Mouse (Mus musculus): ENCODE results near the gene Ctse. TPM values are rescaled to one million over a fixed set of nuclear protein-coding genes. Genes with fewer than 3 reads are reported as not detected.

Ctse gene
- 0.13 TPM in 1 of 2 replicates, not detected in the other for polyA plus RNA-seq (2015; fragmentation: Nextera tagmentation; extraction: Ambion mirVana)

GRCm38 (mm10) chr1:131637791-131638540, at the start of gene Ctse:
Ctse (plus strand) TSS chr1:131638306.
- Histone ChIP-seq H3K9ac (no peak within 1 kb of the TSS), H3K4me2 (no peak within 1 kb of the TSS), H3K27me3 (replicated peaks) (no peaks in the 10 kb centered on the region), H3K4me1 (no peaks in the 10 kb centered on the region), H3K4me3 (no peak within 1 kb of the TSS), H3K27ac (no peak within 1 kb of the TSS), H3K9me3 (no peaks in the 10 kb centered on the region), H3K36me3 (replicated peaks) (no peaks in the 10 kb centered on the region)
- WGBS: 84% methylated on average over 9 of the region's 9 CpGs
- no peak for ATAC-seq (replicated peaks)

DNA sequence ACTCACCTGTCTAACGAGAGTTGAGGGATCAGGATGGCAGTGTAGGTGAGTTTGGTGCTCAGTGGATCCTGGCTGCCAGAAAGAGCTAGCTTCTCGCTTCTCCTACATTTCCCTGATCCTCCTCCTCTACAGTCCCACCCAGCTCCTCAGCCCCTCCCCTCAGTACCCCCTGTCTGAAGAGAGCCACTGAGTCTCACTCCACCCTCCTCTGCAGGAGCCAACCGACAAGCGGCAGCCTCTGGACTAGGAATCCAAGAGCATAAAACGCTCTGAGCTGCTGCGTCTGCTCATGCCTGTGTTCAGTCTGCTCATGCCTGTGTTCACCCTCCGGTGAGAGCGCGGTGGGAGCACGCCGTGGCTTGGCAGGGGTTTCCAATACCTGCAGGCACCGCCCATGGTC, 39.2 kb upstream of the Ctse start, which contains the start of gene Avpr1b:
TSS of gene Avpr1b (plus strand) at position 335 of the 400 bp plus-strand sequence.
- H3K4me2 ChIP-seq: no peak within 1 kb of the TSS
- H3K27me3 ChIP-seq (replicated peaks): no peaks in the 10 kb centered on the region
- H3K36me3 ChIP-seq (replicated peaks): no peaks in the 10 kb centered on the region
- no peak within 1 kb of the TSS for H3K27ac ChIP-seq
- H3K9me3 ChIP-seq: no peaks in the 10 kb centered on the region
- 53% methylated on average over 12 of the region's 12 CpGs for WGBS
- no peak within 1 kb of the TSS for H3K4me3 ChIP-seq
- no peak within 1 kb of the TSS for H3K9ac ChIP-seq
- ATAC-seq (replicated peaks): no peak
- no peaks in the 10 kb centered on the region for H3K4me1 ChIP-seq

- no peaks in the 10 kb centered on the region for H3K27me3 ChIP-seq (replicated peaks)
- no peak overlapping the region for H3K4me2 ChIP-seq
- no peak for ATAC-seq (replicated peaks)
- no peak overlapping the region for H3K9ac ChIP-seq
- no peaks in the 10 kb centered on the region for H3K9me3 ChIP-seq
- no peak overlapping the region for H3K4me3 ChIP-seq
- H3K36me3 ChIP-seq (replicated peaks): no peaks in the 10 kb centered on the region
- WGBS: 37% methylated on average over 11 of the region's 11 CpGs
- no peaks in the 10 kb centered on the region for H3K4me1 ChIP-seq
- no peak overlapping the region for H3K27ac ChIP-seq
These were observed 37.8 kb upstream of the Ctse start for GRCm38 (mm10) chr1:131600314-131600713.

- Histone ChIP-seq H3K4me1 (no peaks in the 10 kb centered on the region), H3K27me3 (replicated peaks) (no peaks in the 10 kb centered on the region), H3K4me2 (no peak overlapping the region), H3K36me3 (replicated peaks) (no peaks in the 10 kb centered on the region), H3K9me3 (no peaks in the 10 kb centered on the region), H3K27ac (no peak overlapping the region), H3K4me3 (no peak overlapping the region), H3K9ac (no peak overlapping the region)
- no peak for ATAC-seq (replicated peaks)
- 88% methylated on average over 2 of the region's 2 CpGs for WGBS
These were observed 31.4 kb upstream of the Ctse start for GRCm38 (mm10) chr1:131606719-131607118.

DNA sequence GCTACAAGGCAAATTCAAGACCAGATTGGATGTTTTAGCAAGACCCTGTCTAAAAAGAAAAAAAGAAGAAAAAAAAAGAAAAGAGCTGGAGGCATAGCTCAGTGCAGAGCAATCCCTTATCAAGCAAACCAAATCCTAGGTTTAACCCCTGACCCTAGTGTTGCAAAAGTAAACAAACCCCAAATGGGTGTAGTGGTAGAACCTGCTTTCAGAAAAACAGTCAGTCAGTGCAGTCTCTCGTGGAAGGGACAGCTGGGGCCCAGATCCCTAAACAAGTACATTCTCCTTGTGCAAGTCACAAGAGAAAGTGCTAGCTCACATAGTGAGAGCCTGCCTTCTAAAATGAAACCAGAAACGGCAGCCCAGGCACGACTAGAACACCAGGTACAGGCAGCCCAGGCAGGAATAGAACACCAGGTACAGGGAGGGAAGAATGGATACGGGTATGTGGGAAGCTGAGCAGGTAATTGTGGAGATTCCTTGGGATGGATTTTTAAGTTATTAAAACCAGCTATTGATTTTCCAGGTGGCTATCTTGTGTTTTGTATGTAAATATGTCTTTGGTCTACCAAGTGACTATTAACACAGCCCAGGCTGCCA, 25.4 kb upstream of the Ctse start:
- no peaks in the 10 kb centered on the region for H3K9me3 ChIP-seq
- no peak overlapping the region for H3K4me2 ChIP-seq
- no peak overlapping the region for H3K27ac ChIP-seq
- no peak for ATAC-seq (replicated peaks)
- no peak overlapping the region for H3K9ac ChIP-seq
- no peaks in the 10 kb centered on the region for H3K27me3 ChIP-seq (replicated peaks)
- no peak overlapping the region for H3K4me3 ChIP-seq
- H3K4me1 ChIP-seq: no peaks in the 10 kb centered on the region
- whole genome bisulfite sequencing: 61% methylated on average over 4 of the region's 4 CpGs
- H3K36me3 ChIP-seq (replicated peaks): no peaks in the 10 kb centered on the region

GRCm38 (mm10) chr1:131613361-131614133, 24.6 kb upstream of the Ctse start:
- Histone ChIP-seq H3K27me3 (replicated peaks) (no peaks in the 10 kb centered on the region), H3K4me2 (no peak overlapping the region), H3K4me3 (no peak overlapping the region), H3K36me3 (replicated peaks) (no peaks in the 10 kb centered on the region), H3K9ac (no peak overlapping the region), H3K9me3 (no peaks in the 10 kb centered on the region), H3K27ac (no peak overlapping the region), H3K4me1 (no peaks in the 10 kb centered on the region)
- no peak for ATAC-seq (replicated peaks)
- WGBS: 86% methylated on average over 16 of the region's 16 CpGs

GRCm38 (mm10) chr1:131614641-131615040, 23.5 kb upstream of the Ctse start:
- no peak for ATAC-seq (replicated peaks)
- 87% methylated on average over 6 of the region's 6 CpGs for WGBS
- H3K4me2 ChIP-seq: no peak overlapping the region
- no peaks in the 10 kb centered on the region for H3K36me3 ChIP-seq (replicated peaks)
- no peak overlapping the region for H3K9ac ChIP-seq
- no peaks in the 10 kb centered on the region for H3K9me3 ChIP-seq
- H3K27ac ChIP-seq: no peak overlapping the region
- H3K4me3 ChIP-seq: no peak overlapping the region
- no peaks in the 10 kb centered on the region for H3K4me1 ChIP-seq
- H3K27me3 ChIP-seq (replicated peaks): no peaks in the 10 kb centered on the region

DNA sequence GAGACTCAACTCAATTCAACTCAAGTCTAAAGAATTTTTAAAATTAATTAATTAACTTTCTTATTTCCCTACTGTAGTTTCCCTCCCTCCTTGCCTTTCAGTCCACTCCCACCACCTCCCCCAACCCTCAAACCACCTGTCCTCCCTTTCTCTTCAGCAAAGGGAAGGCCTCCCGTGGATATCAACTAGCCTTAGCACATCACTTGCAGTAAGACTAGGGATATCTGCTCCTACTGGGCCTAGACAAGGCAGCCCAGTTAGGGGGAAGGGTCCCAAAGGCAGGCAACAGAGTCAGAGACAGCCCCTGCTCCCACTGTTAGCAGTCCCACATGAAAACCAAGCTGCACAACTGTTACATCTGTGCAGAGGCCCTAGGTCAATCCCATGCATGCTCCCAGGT, 22.0 kb upstream of the Ctse start:
- H3K4me2 ChIP-seq: no peak overlapping the region
- H3K9me3 ChIP-seq: no peaks in the 10 kb centered on the region
- no peaks in the 10 kb centered on the region for H3K36me3 ChIP-seq (replicated peaks)
- no peak overlapping the region for H3K27ac ChIP-seq
- no peaks in the 10 kb centered on the region for H3K27me3 ChIP-seq (replicated peaks)
- 74% methylated on average over 1 of the region's 1 CpGs for WGBS
- H3K4me1 ChIP-seq: no peaks in the 10 kb centered on the region
- no peak overlapping the region for H3K4me3 ChIP-seq
- ATAC-seq (replicated peaks): no peak
- no peak overlapping the region for H3K9ac ChIP-seq

- Histone ChIP-seq H3K4me3 (no peak overlapping the region), H3K4me1 (no peaks in the 10 kb centered on the region), H3K9ac (no peak overlapping the region), H3K27me3 (replicated peaks) (no peaks in the 10 kb centered on the region), H3K36me3 (replicated peaks) (no peaks in the 10 kb centered on the region), H3K4me2 (no peak overlapping the region), H3K27ac (no peak overlapping the region), H3K9me3 (no peaks in the 10 kb centered on the region)
- no peak for ATAC-seq (replicated peaks)
- WGBS: 83% methylated on average over 5 of the region's 5 CpGs
These were observed 21.4 kb upstream of the Ctse start for GRCm38 (mm10) chr1:131616546-131617220.

DNA sequence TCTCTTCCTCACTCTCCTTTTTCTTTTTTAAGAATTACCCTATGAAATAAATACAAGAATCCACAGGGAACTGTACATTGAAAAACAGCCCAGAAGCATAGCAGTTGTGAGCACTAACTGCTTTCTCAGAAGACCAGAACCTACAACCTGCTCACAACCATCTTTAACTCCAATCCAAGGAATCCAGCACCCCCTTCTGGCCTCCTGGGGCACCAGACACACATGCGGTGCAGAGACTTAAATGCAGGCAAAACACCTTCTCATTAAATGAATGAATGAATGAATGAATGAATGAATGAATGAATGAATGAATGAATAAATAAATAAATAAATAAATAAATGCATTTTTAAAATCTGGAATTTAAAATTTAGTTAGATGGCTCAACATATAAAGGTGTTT, 19.5 kb upstream of the Ctse start:
- Histone ChIP-seq H3K9me3 (no peaks in the 10 kb centered on the region), H3K27ac (no peak overlapping the region), H3K27me3 (replicated peaks) (no peaks in the 10 kb centered on the region), H3K4me1 (no peaks in the 10 kb centered on the region), H3K4me3 (no peak overlapping the region), H3K9ac (no peak overlapping the region), H3K36me3 (replicated peaks) (no peaks in the 10 kb centered on the region), H3K4me2 (no peak overlapping the region)
- no peak for ATAC-seq (replicated peaks)
- WGBS: 74% methylated on average over 1 of the region's 1 CpGs

GRCm38 (mm10) chr1:131619348-131619747, 18.8 kb upstream of the Ctse start:
- Histone ChIP-seq H3K9ac (no peak overlapping the region), H3K4me2 (no peak overlapping the region), H3K4me3 (no peak overlapping the region), H3K4me1 (no peaks in the 10 kb centered on the region), H3K36me3 (replicated peaks) (no peaks in the 10 kb centered on the region), H3K27me3 (replicated peaks) (no peaks in the 10 kb centered on the region), H3K9me3 (no peaks in the 10 kb centered on the region), H3K27ac (no peak overlapping the region)
- WGBS: 93% methylated on average over 7 of the region's 7 CpGs
- no peak for ATAC-seq (replicated peaks)

GRCm38 (mm10) chr1:131623644-131624043, 14.5 kb upstream of the Ctse start:
- 90% methylated on average over 3 of the region's 3 CpGs for WGBS
- no peak for ATAC-seq (replicated peaks)
- Histone ChIP-seq H3K27ac (no peak overlapping the region), H3K9me3 (no peaks in the 10 kb centered on the region), H3K36me3 (replicated peaks) (no peaks in the 10 kb centered on the region), H3K4me2 (no peak overlapping the region), H3K27me3 (replicated peaks) (no peaks in the 10 kb centered on the region), H3K4me1 (no peaks in the 10 kb centered on the region), H3K4me3 (no peak overlapping the region), H3K9ac (no peak overlapping the region)
